Mouse (Mus musculus): ENCODE results near the gene Sec24b. TPM values are rescaled to one million over a fixed set of nuclear protein-coding genes. Genes with fewer than 3 reads are reported as not detected.

Sec24b gene
- polyA plus RNA-seq, 1 experiment from 2014 or later: 33.3 TPM

Other genes starting within 250 kb of the Sec24b start
- 0.05 and 0.33 TPM in 2 replicates for gene Rrh, start 239.0 kb downstream of the Sec24b start, polyA plus RNA-seq (2015; fragmentation: Nextera tagmentation; extraction: Ambion mirVana)
- gene Gar1, start 230.2 kb downstream of the Sec24b start, polyA plus RNA-seq (2015; fragmentation: Nextera tagmentation; extraction: Ambion mirVana): 47.0 and 49.3 TPM in 2 replicates
- gene Cfi, start 225.7 kb downstream of the Sec24b start, polyA plus RNA-seq (2015; fragmentation: Nextera tagmentation; extraction: Ambion mirVana): 0.42 and 0.75 TPM in 2 replicates
- gene Pla2g12a, start 182.9 kb downstream of the Sec24b start, polyA plus RNA-seq (2015; fragmentation: Nextera tagmentation; extraction: Ambion mirVana): 37.4 and 38.1 TPM in 2 replicates
- gene Casp6, start 160.1 kb downstream of the Sec24b start, polyA plus RNA-seq (2015; fragmentation: Nextera tagmentation; extraction: Ambion mirVana): 22.4 and 25.0 TPM in 2 replicates
- 5.6 and 6.3 TPM in 2 replicates for gene Mcub, start 91.3 kb downstream of the Sec24b start, polyA plus RNA-seq (2015; fragmentation: Nextera tagmentation; extraction: Ambion mirVana)
- 5.5 and 6.4 TPM in 2 replicates for gene Col25a1, start 69.9 kb upstream of the Sec24b start, polyA plus RNA-seq (2015; fragmentation: Nextera tagmentation; extraction: Ambion mirVana)